Comparison of ENCODE assay signal across 1 mouse cellular context in genomic region chr4:43527880-43528279, GRCm38 (mm10).
TF ChIP-seq lines count a peak whose summit lies in the region.

No protein-coding gene starts in this region.

TF ChIP-seq in CH12.LX, 34 proteins besides CTCF, POLR2A, EP300 and RAD21:
- TF ChIP-seq USF1 (IDR thresholded peaks at IDR 0.05; ENCODE audit: low read depth, low read length) (no peak), CHD2 (IDR thresholded peaks at IDR 0.05; ENCODE audit: low read length) (no peak), TBP (conservative IDR thresholded peaks at IDR 0.05; ENCODE audit: low read depth, low read length) (no peak), USF2 (conservative IDR thresholded peaks at IDR 0.05; ENCODE audit: low read depth, low read length) (no peak), SMC3 (IDR thresholded peaks at IDR 0.05; ENCODE audit: low read depth, low read length) (peak; percentile 24), MAZ (IDR thresholded peaks at IDR 0.05; ENCODE audit: low read depth, low read length) (no peak), IRF4 (IDR thresholded peaks at IDR 0.05; ENCODE audit: low read depth, low read length) (no peak), ZKSCAN1 (IDR thresholded peaks at IDR 0.05; ENCODE audit: borderline replicate concordance, low read depth, low read length) (no peak), PAX5 (IDR thresholded peaks at IDR 0.05; ENCODE audit: low read length) (no peak)
